Mouse (Mus musculus): ENCODE measurements around the gene Ap4e1. TPM values are rescaled to one million over a fixed set of nuclear protein-coding genes. Genes with fewer than 3 reads are reported as not detected.
"Not testable (repeated sequence)": the region's sequence is repeated elsewhere in the genome, so short reads cannot be mapped to it uniquely, and the experiment has no call there.

The Ap4e1 gene
- polyA plus RNA-seq, 1 experiment from 2014 or later = 13.6 TPM

- Histone ChIP-seq H3K36me3 (peaks cover 18% of the 10 kb centered on the region), H3K4me3 (no peak overlapping the region), H3K4me1 (peaks cover 17% of the 10 kb centered on the region), H3K9me3 (replicated peaks) (no peaks in the 10 kb centered on the region), H3K27ac (replicated peaks) (no peak overlapping the region), H3K27me3 (ENCODE audit: low read depth, poor library complexity, severe bottlenecking) (no peaks in the 10 kb centered on the region)
- 89% methylated on average over 5 of the region's 5 CpGs for WGBS
- DNase-seq (ENCODE audit: low spot score) = no peak
Measured at GRCm38 (mm10) chr2:127007509-127007908, 1.0 kb upstream of the Ap4e1 start.

- H3K4me1 ChIP-seq = no peaks in the 10 kb centered on the region
- no peaks in the 10 kb centered on the region for H3K27me3 ChIP-seq (ENCODE audit: low read depth, poor library complexity, severe bottlenecking)
- no peak overlapping the region for H3K27ac ChIP-seq (replicated peaks)
- no peaks in the 10 kb centered on the region for H3K9me3 ChIP-seq (replicated peaks)
- peaks cover 58% of the 10 kb centered on the region for H3K36me3 ChIP-seq
- no peak overlapping the region for H3K4me3 ChIP-seq
- DNase-seq (ENCODE audit: low spot score) = no peak
- 95% methylated on average over 9 of the region's 9 CpGs for WGBS
Measured at GRCm38 (mm10) chr2:127035006-127035605, 26.6 kb downstream of the Ap4e1 start.

GRCm38 (mm10) chr2:127037299-127037698 lies 28.8 kb downstream of the Ap4e1 start:
- WGBS = 97% methylated on average over 4 of the region's 4 CpGs
- Histone ChIP-seq H3K9me3 (replicated peaks) (no peaks in the 10 kb centered on the region), H3K36me3 (peaks cover 58% of the 10 kb centered on the region), H3K4me1 (no peaks in the 10 kb centered on the region), H3K27ac (replicated peaks) (no peak overlapping the region), H3K4me3 (no peak overlapping the region), H3K27me3 (ENCODE audit: low read depth, poor library complexity, severe bottlenecking) (no peaks in the 10 kb centered on the region)
- DNase-seq (ENCODE audit: low spot score) = no peak

GRCm38 (mm10) chr2:127061471-127061870 lies 53.0 kb downstream of the Ap4e1 start:
- no peak for DNase-seq (ENCODE audit: low spot score)
- peaks cover 74% of the 10 kb centered on the region for H3K36me3 ChIP-seq
- H3K27me3 ChIP-seq (ENCODE audit: low read depth, poor library complexity, severe bottlenecking) = no peaks in the 10 kb centered on the region
- H3K4me3 ChIP-seq = no peak overlapping the region
- H3K27ac ChIP-seq (replicated peaks) = no peak overlapping the region
- no peaks in the 10 kb centered on the region for H3K4me1 ChIP-seq
- WGBS = 94% methylated on average over 9 of the region's 9 CpGs
- H3K9me3 ChIP-seq (replicated peaks) = no peaks in the 10 kb centered on the region

- no peaks in the 10 kb centered on the region for H3K9me3 ChIP-seq (replicated peaks)
- peaks cover 22% of the 10 kb centered on the region for H3K36me3 ChIP-seq
- no peak for DNase-seq (ENCODE audit: low spot score)
- H3K4me1 ChIP-seq = peaks cover 14% of the 10 kb centered on the region
- WGBS = 75% methylated on average over 7 of the region's 7 CpGs
- no peaks in the 10 kb centered on the region for H3K27me3 ChIP-seq (ENCODE audit: low read depth, poor library complexity, severe bottlenecking)
- no peak overlapping the region for H3K4me3 ChIP-seq
- H3K27ac ChIP-seq (replicated peaks) = no peak overlapping the region
Measured at GRCm38 (mm10) chr2:127068806-127069205, 60.3 kb downstream of the Ap4e1 start.

GRCm38 (mm10) chr2:127069781-127070434 lies 61.4 kb downstream of the Ap4e1 start:
- H3K36me3 ChIP-seq = peaks cover 21% of the 10 kb centered on the region
- H3K27ac ChIP-seq (replicated peaks) = peak overlapping the region; percentile 89
- H3K4me3 ChIP-seq = peak overlapping the region; percentile 71
- H3K9me3 ChIP-seq (replicated peaks) = no peaks in the 10 kb centered on the region
- WGBS = 22% methylated on average over 11 of the region's 11 CpGs
- H3K4me1 ChIP-seq = peaks cover 14% of the 10 kb centered on the region
- DNase-seq (ENCODE audit: low spot score) = no peak
- H3K27me3 ChIP-seq (ENCODE audit: low read depth, poor library complexity, severe bottlenecking) = no peaks in the 10 kb centered on the region

GRCm38 (mm10) chr2:127070435-127070841 lies 61.9 kb downstream of the Ap4e1 start, which contains the start of gene Blvra:
TSS of gene Blvra (plus strand) at chr2:127070665.
- H3K9me3 ChIP-seq (replicated peaks) = no peaks in the 10 kb centered on the region
- DNase-seq (ENCODE audit: low spot score) = peak; percentile 91
- peak within 1 kb of the TSS; percentile 71 for H3K4me3 ChIP-seq
- WGBS = under 1% methylated on average over 32 of the region's 32 CpGs
- peak within 1 kb of the TSS; percentile 89 for H3K27ac ChIP-seq (replicated peaks)
- H3K27me3 ChIP-seq (ENCODE audit: low read depth, poor library complexity, severe bottlenecking) = no peaks in the 10 kb centered on the region
- peaks cover 14% of the 10 kb centered on the region for H3K4me1 ChIP-seq
- peaks cover 20% of the 10 kb centered on the region for H3K36me3 ChIP-seq

- no peak for DNase-seq (ENCODE audit: low spot score)
- 13% methylated on average over 9 of the region's 9 CpGs for WGBS
Measured at GRCm38 (mm10) chr2:127070879-127071278, 62.4 kb downstream of the Ap4e1 start.

GRCm38 (mm10) chr2:127074116-127074515 lies 65.6 kb downstream of the Ap4e1 start:
- Histone ChIP-seq H3K36me3 (no peaks in the 10 kb centered on the region), H3K27me3 (ENCODE audit: low read depth, poor library complexity, severe bottlenecking) (no peaks in the 10 kb centered on the region), H3K27ac (replicated peaks) (no peak overlapping the region), H3K4me3 (no peak overlapping the region), H3K4me1 (peaks cover 14% of the 10 kb centered on the region), H3K9me3 (replicated peaks) (no peaks in the 10 kb centered on the region)
- no peak for DNase-seq (ENCODE audit: low spot score)
- 89% methylated on average over 2 of the region's 2 CpGs for WGBS

More at GRCm38 (mm10) chr2:127070879-127071278, 62.4 kb downstream of the Ap4e1 start:
- Histone ChIP-seq H3K9me3 (replicated peaks) (no peaks in the 10 kb centered on the region), H3K4me1 (peaks cover 14% of the 10 kb centered on the region), H3K4me3 (peak overlapping the region; percentile 71), H3K27ac (replicated peaks) (peak overlapping the region; percentile 89), H3K27me3 (ENCODE audit: low read depth, poor library complexity, severe bottlenecking) (no peaks in the 10 kb centered on the region), H3K36me3 (peaks cover 17% of the 10 kb centered on the region)

GRCm38 (mm10) chr2:127077611-127078010 lies 69.1 kb downstream of the Ap4e1 start:
- no peak overlapping the region for H3K27ac ChIP-seq (replicated peaks)
- H3K4me3 ChIP-seq = no peak overlapping the region
- DNase-seq (ENCODE audit: low spot score) = no peak
- WGBS = 86% methylated on average over 9 of the region's 9 CpGs
- H3K27me3 ChIP-seq (ENCODE audit: low read depth, poor library complexity, severe bottlenecking) = no peaks in the 10 kb centered on the region
- H3K9me3 ChIP-seq (replicated peaks) = no peaks in the 10 kb centered on the region
- no peaks in the 10 kb centered on the region for H3K36me3 ChIP-seq
- no peaks in the 10 kb centered on the region for H3K4me1 ChIP-seq

GRCm38 (mm10) chr2:127079066-127079465 lies 70.5 kb downstream of the Ap4e1 start:
- H3K4me1 ChIP-seq; H3K27me3 ChIP-seq (ENCODE audit: low read depth, poor library complexity, severe bottlenecking); H3K36me3 ChIP-seq; H3K9me3 ChIP-seq (replicated peaks); H3K27ac ChIP-seq (replicated peaks); DNase-seq (ENCODE audit: low spot score); H3K4me3 ChIP-seq: not testable (repeated sequence)
- 78% methylated on average over 2 of the region's 2 CpGs for WGBS

GRCm38 (mm10) chr2:127079881-127080590 lies 71.5 kb downstream of the Ap4e1 start:
- DNase-seq (ENCODE audit: low spot score) = no peak
- no peaks in the 10 kb centered on the region for H3K27me3 ChIP-seq (ENCODE audit: low read depth, poor library complexity, severe bottlenecking)
- 91% methylated on average over 11 of the region's 11 CpGs for WGBS
- no peak overlapping the region for H3K4me3 ChIP-seq
- H3K9me3 ChIP-seq (replicated peaks) = no peaks in the 10 kb centered on the region
- H3K36me3 ChIP-seq = no peaks in the 10 kb centered on the region
- no peaks in the 10 kb centered on the region for H3K4me1 ChIP-seq
- no peak overlapping the region for H3K27ac ChIP-seq (replicated peaks)

Measured in midbrain, embryonic 10.5 days (tissue).